Comparison of ENCODE assay signal across 13 mouse cellular contexts in the genomic region with DNA sequence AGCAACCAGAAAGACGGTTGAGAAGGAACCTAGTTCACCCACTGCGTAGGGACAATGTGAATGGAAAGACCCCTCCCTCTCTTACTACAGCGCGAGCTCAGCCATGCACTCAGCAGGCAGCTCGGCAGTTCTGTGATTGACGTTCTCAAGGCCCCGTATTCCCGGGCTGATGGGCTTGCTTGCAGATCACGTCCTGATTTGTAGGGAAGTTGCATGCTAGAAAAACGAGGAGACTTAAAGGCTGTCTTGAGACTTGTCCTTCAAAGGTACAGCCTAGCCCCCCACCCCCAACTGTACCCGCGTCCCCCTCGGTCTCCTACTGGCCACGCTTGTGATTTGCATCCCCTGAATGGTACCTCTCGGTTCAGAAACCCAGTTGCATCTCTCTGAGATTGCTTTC.
DNase-seq lines count a peak whose midpoint lies in the region; ATAC-seq and TF ChIP-seq lines count a peak whose summit lies in the region.
"Had no signal": no experiment of that assay in that cellular context is flagged by ENCODE, and none has a peak within 500 bp of the region (broad histone marks: within the 10 kb centered on the region; RNA-seq: fewer than 3 reads in every experiment).

No protein-coding gene starts in this region.

- 30% methylated on average over 15 of the region's 15 CpGs for WGBS in heart, embryonic 11.5 days (ENCODE audit: insufficient replicate concordance)
- WGBS in forebrain, embryonic 12.5 days: 12% methylated on average over 15 of the region's 15 CpGs
- WGBS in hindbrain, postnatal 0 days: 14% methylated on average over 15 of the region's 15 CpGs
- WGBS in neural tube, embryonic 11.5 days: 13% methylated on average over 15 of the region's 15 CpGs

- DNase-seq in heart, postnatal 36 days: no peak
- DNase-seq in hindbrain, postnatal 0 days (ENCODE audit: low spot score): peak; percentile 46
- peak; percentile 45 for DNase-seq in neural tube, embryonic 11.5 days (ENCODE audit: low spot score)
- DNase-seq in ovary, postnatal 10 days (ENCODE audit: low spot score): no peak
- no peak for DNase-seq in spleen, adult 18-20 months
- no peak for DNase-seq in kidney, postnatal 14 days
- DNase-seq: cerebellum, postnatal 36 days; liver; lung, postnatal 10 days had no signal

- H3K9me3 ChIP-seq in heart, embryonic 11.5 days (replicated peaks; ENCODE audit: control insufficient read depth, low read length): no peaks in the 10 kb centered on the region
- no peaks in the 10 kb centered on the region for H3K9me3 ChIP-seq in forebrain, embryonic 12.5 days
- no peaks in the 10 kb centered on the region for H3K9me3 ChIP-seq in hindbrain, postnatal 0 days (ENCODE audit: low read length)
- no peaks in the 10 kb centered on the region for H3K9me3 ChIP-seq in neural tube, embryonic 11.5 days (ENCODE audit: control insufficient read depth, low read length)
- H3K9me3 ChIP-seq: G1E had no signal

- H3K4me1 ChIP-seq in heart, embryonic 11.5 days (ENCODE audit: control insufficient read depth, insufficient read depth, low read length): peaks cover 20% of the 10 kb centered on the region
- H3K4me1 ChIP-seq in forebrain, embryonic 12.5 days: peaks cover 94% of the 10 kb centered on the region
- peaks cover 31% of the 10 kb centered on the region for H3K4me1 ChIP-seq in hindbrain, postnatal 0 days (ENCODE audit: insufficient read depth, low read length)
- peaks cover 28% of the 10 kb centered on the region for H3K4me1 ChIP-seq in neural tube, embryonic 11.5 days (ENCODE audit: control insufficient read depth, insufficient read depth, low read length)

- intact Hi-C loops in heart, postnatal 36 days (cut with DNase I): loop anchor here (5.0 kb wide), 3 partner anchors 80 to 195 kb away; no protein-coding TSS in a partner anchor

- TF ChIP-seq CTCF in hindbrain, postnatal 0 days (IDR thresholded peaks at IDR 0.05; ENCODE audit: low read depth): peak; percentile 37; the same call in 1 of the 2 replicates

- peak overlapping the region; percentile 22; the same call in 1 of the 2 replicates for H3K4me2 ChIP-seq in heart, embryonic 11.5 days
- H3K4me2 ChIP-seq in forebrain, embryonic 12.5 days: peak overlapping the region; percentile 19; the same call in 1 of the 2 replicates
- peak overlapping the region; percentile 22; the same call in 1 of the 2 replicates for H3K4me2 ChIP-seq in hindbrain, postnatal 0 days (ENCODE audit: low read depth, low read length)
- peak overlapping the region; percentile 9; the same call in 1 of the 2 replicates for H3K4me2 ChIP-seq in neural tube, embryonic 11.5 days (ENCODE audit: low read depth)

- no peaks in the 10 kb centered on the region for H3K36me3 ChIP-seq in heart, embryonic 11.5 days (ENCODE audit: control insufficient read depth, insufficient read depth, low read length)
- no peaks in the 10 kb centered on the region for H3K36me3 ChIP-seq in forebrain, embryonic 12.5 days (replicated peaks)
- H3K36me3 ChIP-seq in hindbrain, postnatal 0 days (ENCODE audit: insufficient read depth, low read length): no peaks in the 10 kb centered on the region
- H3K36me3 ChIP-seq in neural tube, embryonic 11.5 days (ENCODE audit: control insufficient read depth, insufficient read depth, low read length): no peaks in the 10 kb centered on the region

- H3K27ac ChIP-seq in heart, embryonic 11.5 days (ENCODE audit: low read depth, low read length): no peak overlapping the region
- peak overlapping the region; percentile 83 for H3K27ac ChIP-seq in forebrain, embryonic 12.5 days
- peak overlapping the region; percentile 38; the same call in 1 of the 2 replicates for H3K27ac ChIP-seq in hindbrain, postnatal 0 days
- H3K27ac ChIP-seq in neural tube, embryonic 11.5 days (ENCODE audit: low read depth, low read length): no peak overlapping the region

- H3K4me3 ChIP-seq in heart, embryonic 11.5 days (ENCODE audit: low read depth, low read length): no peak overlapping the region
- H3K4me3 ChIP-seq in forebrain, embryonic 12.5 days (replicated peaks): no peak overlapping the region
- H3K4me3 ChIP-seq in hindbrain, postnatal 0 days (ENCODE audit: low read length): no peak overlapping the region
- H3K4me3 ChIP-seq in neural tube, embryonic 11.5 days (ENCODE audit: low read depth, low read length): no peak overlapping the region

- H3K27me3 ChIP-seq in heart, embryonic 11.5 days (ENCODE audit: control insufficient read depth, insufficient read depth, low read length): no peaks in the 10 kb centered on the region
- no peaks in the 10 kb centered on the region for H3K27me3 ChIP-seq in forebrain, embryonic 12.5 days
- no peaks in the 10 kb centered on the region for H3K27me3 ChIP-seq in hindbrain, postnatal 0 days (ENCODE audit: insufficient read depth, low read length)
- H3K27me3 ChIP-seq in neural tube, embryonic 11.5 days (ENCODE audit: control insufficient read depth, insufficient read depth, low read length): no peaks in the 10 kb centered on the region

- no peak for ATAC-seq in heart, embryonic 11.5 days (replicated peaks; ENCODE audit: insufficient number of reproducible peaks, low FRiP score, low TSS enrichment)
- ATAC-seq in forebrain, embryonic 12.5 days (ENCODE audit: low FRiP score): peak; percentile 45; the same call in 1 of the 2 replicates
- 0 out of 2 replicates have a peak, but pooled peaks have one; percentile 32 for ATAC-seq in hindbrain, postnatal 0 days
- ATAC-seq in neural tube, embryonic 11.5 days (ENCODE audit: insufficient read depth, low FRiP score, low TSS enrichment): peak; percentile 59
- ATAC-seq: activated CD4-positive, CD25-positive, alpha-beta regulatory T cell, adult 4 months had no signal

- H3K9ac ChIP-seq in heart, embryonic 11.5 days (ENCODE audit: low read depth, low read length): no peak overlapping the region
- H3K9ac ChIP-seq in forebrain, embryonic 12.5 days: no peak overlapping the region
- H3K9ac ChIP-seq in hindbrain, postnatal 0 days (replicated peaks; ENCODE audit: low read length): no peak overlapping the region
- 0 out of 2 replicates have a peak overlapping the region, but pooled peaks have one; percentile 7 for H3K9ac ChIP-seq in neural tube, embryonic 11.5 days (ENCODE audit: low read length)

Comparison
In these comparisons a context has a peak if more than half of its experiments do, and no peak if none do; other contexts are left out.
1. H3K27ac ChIP-seq: peak in forebrain, embryonic 12.5 days (single experiment) and hindbrain, postnatal 0 days (single experiment); none in heart, embryonic 11.5 days (single experiment) and neural tube, embryonic 11.5 days (single experiment).
2. DNase-seq: peak in hindbrain, postnatal 0 days (single experiment) and neural tube, embryonic 11.5 days (single experiment); none in heart, postnatal 36 days (0 of 2), ovary, postnatal 10 days (single experiment), spleen, adult 18-20 months (0 of 2) and kidney, postnatal 14 days (single experiment).
3. Peak in every context shown above with its lines, with median percentiles within 50 percentile points of each other: H3K4me2 ChIP-seq.